Mouse (Mus musculus): ENCODE measurements around the gene Tbc1d8.

- TF ChIP-seq MAX (IDR thresholded peaks at IDR 0.05; ENCODE audit: low read length) (no peak), EP300 (IDR thresholded peaks at IDR 0.05; ENCODE audit: low read length) (no peak), POLR2A (IDR thresholded peaks at IDR 0.05; ENCODE audit: low read depth, low read length) (no peak), TCF12 (IDR thresholded peaks at IDR 0.05; ENCODE audit: low read depth, low read length) (no peak), JUND (conservative IDR thresholded peaks at IDR 0.05; ENCODE audit: low read depth, low read length) (no peak), MEF2A (IDR thresholded peaks at IDR 0.05; ENCODE audit: borderline replicate concordance, low read depth, low read length) (no peak), SIN3A (IDR thresholded peaks at IDR 0.05; ENCODE audit: low read length) (no peak), GABPA (IDR thresholded peaks at IDR 0.05; ENCODE audit: insufficient replicate concordance, low read depth, low read length) (no peak), CTCF (conservative IDR thresholded peaks at IDR 0.05 in 1 of 2, IDR thresholded peaks at IDR 0.05 in 1 of 2; ENCODE audit: low read depth in 2 of 2, low read length in 2 of 2) (no peak), MXI1 (IDR thresholded peaks at IDR 0.05; ENCODE audit: low read depth, low read length) (no peak), MAZ (IDR thresholded peaks at IDR 0.05; ENCODE audit: low read depth, low read length) (no peak), HCFC1 (IDR thresholded peaks at IDR 0.05; ENCODE audit: low read depth, low read length) (no peak), SMC3 (IDR thresholded peaks at IDR 0.05; ENCODE audit: low read depth, low read length) (no peak), NRF1 (IDR thresholded peaks at IDR 0.05; ENCODE audit: low read depth, low read length) (no peak)
Measured at GRCm38 (mm10) chr1:39418852-39419251, 59.7 kb downstream of the Tbc1d8 start.

All from CH12.LX (cell line).